Mouse (Mus musculus) CH12.LX (cell line): ENCODE data around the gene Gm20388. TPM values are rescaled to one million over a fixed set of nuclear protein-coding genes. Genes with fewer than 3 reads are reported as not detected.

Source experiments
- DNase-seq: peaks from one replicate; pipeline ENCODE4 v3.0.0-alpha.2; 2013; ENCODE audit errors: extremely low read depth
- H3K27ac ChIP-seq: 2 replicates; pipeline ENCODE4 v1.5.1; 2012; ENCODE audit warnings: low read depth, mild to moderate bottlenecking, control low read depth, moderate library complexity; ENCODE audit not compliant: insufficient read depth
- H3K27me3 ChIP-seq: replicated peaks from 2 replicates; pipeline ENCODE3; 2012; ENCODE audit warnings: inconsistent platforms
- H3K36me3 ChIP-seq, 2 experiments: replicated peaks in 1 of 2; 2 replicates each; pipeline versions ENCODE3 to v1.6.1; 2012; ENCODE audit warnings: inconsistent platforms in 1 of 2, low read length in 1 of 2, mild to moderate bottlenecking in 1 of 2, mixed read lengths in 1 of 2, moderate library complexity in 1 of 2; ENCODE audit not compliant: control insufficient read depth in 1 of 2, insufficient read depth in 1 of 2
- H3K4me1 ChIP-seq, 2 experiments: 2 replicates each; pipeline ENCODE4 v1.6.1; 2012; ENCODE audit warnings: inconsistent platforms in 1 of 2, moderate library complexity in 1 of 2; ENCODE audit not compliant: insufficient read depth in 2 of 2, control insufficient read depth in 1 of 2
- H3K4me2 ChIP-seq: 2 replicates; pipeline ENCODE4 v1.6.1; 2012; ENCODE audit warnings: low read depth, mild to moderate bottlenecking, control low read depth; ENCODE audit not compliant: poor library complexity, insufficient read depth, severe bottlenecking
- H3K4me3 ChIP-seq, 3 experiments: fragments of 150-350 bp in 1 of 3; sonication (generic) in 1 of 3; replicated peaks in 1 of 3; 2 replicates each; pipeline versions ENCODE3 to v1.5.1; 2011 to 2012; ENCODE audit warnings: low read depth in 2 of 3, low read length in 2 of 3, mild to moderate bottlenecking in 2 of 3, moderate library complexity in 2 of 3, control low read depth in 1 of 3, improper control_type of control experiment in 1 of 3, inconsistent platforms in 1 of 3, mixed read lengths in 1 of 3; ENCODE audit not compliant: poor library complexity in 1 of 3
- H3K79me2 ChIP-seq: replicated peaks from 2 replicates; pipeline ENCODE4 v1.6.1; 2012; ENCODE audit warnings: mild to moderate bottlenecking, moderate library complexity; ENCODE audit not compliant: control insufficient read depth, poor library complexity, insufficient read depth, severe bottlenecking; ENCODE audit errors: extremely low read depth
- H3K9ac ChIP-seq: 2 replicates; pipeline ENCODE4 v1.6.1; 2012; ENCODE audit warnings: low read depth, mild to moderate bottlenecking, control low read depth, moderate library complexity; ENCODE audit not compliant: insufficient read depth
- H3K9me3 ChIP-seq: replicated peaks from 2 replicates; pipeline ENCODE3; 2012; ENCODE audit warnings: low read length, inconsistent platforms, mixed read lengths
- BHLHE40 ChIP-seq: IDR thresholded peaks from 2 replicates; pipeline ENCODE4 v1.6.1; 2011; ENCODE audit warnings: mild to moderate bottlenecking, low read depth, low read length, improper control_type of control experiment
- CHD1 ChIP-seq: IDR thresholded peaks from 2 replicates; pipeline ENCODE4 v1.6.1; 2012; ENCODE audit warnings: low read depth, low read length, improper control_type of control experiment, inconsistent platforms
- CHD2 ChIP-seq: IDR thresholded peaks from 2 replicates; pipeline ENCODE4 v1.6.1; 2011; ENCODE audit warnings: low read length, improper control_type of control experiment
- CTCF ChIP-seq, 2 experiments: IDR thresholded peaks in 1 of 2; conservative IDR thresholded peaks in 1 of 2; 2 replicates each; pipeline ENCODE4 v1.5.1; 2011 to 2012; ENCODE audit warnings: low read depth in 2 of 2, low read length in 2 of 2, improper control_type of control experiment in 1 of 2, inconsistent platforms in 1 of 2, mild to moderate bottlenecking in 1 of 2, moderate library complexity in 1 of 2
- E2F4 ChIP-seq: IDR thresholded peaks from 2 replicates; pipeline ENCODE4 v1.6.1; 2011; ENCODE audit warnings: low read depth, low read length, improper control_type of control experiment; ENCODE audit not compliant: insufficient replicate concordance
- ELF1 ChIP-seq: IDR thresholded peaks from 2 replicates; pipeline ENCODE4 v1.6.1; 2014; ENCODE audit warnings: low read depth, mild to moderate bottlenecking, inconsistent platforms, low read length, improper control_type of control experiment
- EP300 ChIP-seq: IDR thresholded peaks from 2 replicates; pipeline ENCODE4 v1.6.1; 2011; ENCODE audit warnings: low read length, improper control_type of control experiment
- HCFC1 ChIP-seq: IDR thresholded peaks from 2 replicates; pipeline ENCODE4 v1.6.1; 2012; ENCODE audit warnings: low read depth, mild to moderate bottlenecking, inconsistent platforms, low read length, improper control_type of control experiment
- IRF4 ChIP-seq: IDR thresholded peaks from 2 replicates; pipeline ENCODE4 v1.6.1; 2014; ENCODE audit warnings: low read depth, mild to moderate bottlenecking, inconsistent platforms, low read length, improper control_type of control experiment
- JUND ChIP-seq: conservative IDR thresholded peaks from 2 replicates; pipeline ENCODE4 v1.6.1; 2011; ENCODE audit warnings: low read depth, low read length, improper control_type of control experiment
- KAT2A ChIP-seq: IDR thresholded peaks from 2 replicates; pipeline ENCODE4 v1.6.1; 2012; ENCODE audit warnings: low read length, improper control_type of control experiment, inconsistent platforms; ENCODE audit not compliant: insufficient replicate concordance
- MAX ChIP-seq: IDR thresholded peaks from 2 replicates; pipeline ENCODE4 v1.6.1; 2011; ENCODE audit warnings: low read length, improper control_type of control experiment
- MEF2A ChIP-seq: IDR thresholded peaks from 2 replicates; pipeline ENCODE4 v1.6.1; 2014; ENCODE audit warnings: low read depth, mild to moderate bottlenecking, inconsistent platforms, low read length, improper control_type of control experiment, borderline replicate concordance
- MYC ChIP-seq: IDR thresholded peaks from 2 replicates; pipeline ENCODE4 v1.6.1; 2011; ENCODE audit warnings: low read depth, mild to moderate bottlenecking, improper control_type of control experiment, low read length
- NELFE ChIP-seq: IDR thresholded peaks from 2 replicates; pipeline ENCODE4 v1.6.1; 2011; ENCODE audit warnings: low read depth, low read length, improper control_type of control experiment
- PAX5 ChIP-seq: IDR thresholded peaks from 2 replicates; pipeline ENCODE4 v1.6.1; 2012; ENCODE audit warnings: low read length, inconsistent platforms, mixed read lengths
- POLR2A ChIP-seq: IDR thresholded peaks from 2 replicates; pipeline ENCODE4 v1.6.1; 2011; ENCODE audit warnings: low read depth, mild to moderate bottlenecking, improper control_type of control experiment, low read length
- RAD21 ChIP-seq: IDR thresholded peaks from 2 replicates; pipeline ENCODE4 v1.6.1; 2011; ENCODE audit warnings: low read depth, mild to moderate bottlenecking, low read length, improper control_type of control experiment, moderate library complexity
- RCOR1 ChIP-seq: conservative IDR thresholded peaks from 2 replicates; pipeline ENCODE4 v1.6.1; 2012; ENCODE audit warnings: low read depth, mild to moderate bottlenecking, inconsistent platforms, low read length, improper control_type of control experiment
- SIN3A ChIP-seq: IDR thresholded peaks from 2 replicates; pipeline ENCODE4 v1.6.1; 2012; ENCODE audit warnings: low read length, improper control_type of control experiment, inconsistent platforms
- SMC3 ChIP-seq: IDR thresholded peaks from 2 replicates; pipeline ENCODE4 v1.6.1; 2011; ENCODE audit warnings: low read depth, low read length, improper control_type of control experiment
- TBP ChIP-seq: conservative IDR thresholded peaks from 2 replicates; pipeline ENCODE4 v1.6.1; 2011; ENCODE audit warnings: low read depth, low read length, improper control_type of control experiment
- TCF12 ChIP-seq: IDR thresholded peaks from 2 replicates; pipeline ENCODE4 v1.6.1; 2014; ENCODE audit warnings: low read depth, mild to moderate bottlenecking, inconsistent platforms, low read length, improper control_type of control experiment
- USF1 ChIP-seq: IDR thresholded peaks from 2 replicates; pipeline ENCODE4 v1.6.1; 2014; ENCODE audit warnings: low read depth, mild to moderate bottlenecking, inconsistent platforms, low read length, improper control_type of control experiment
- USF2 ChIP-seq: conservative IDR thresholded peaks from 2 replicates; pipeline ENCODE4 v1.6.1; 2011; ENCODE audit warnings: low read depth, low read length, improper control_type of control experiment
- ZC3H11A ChIP-seq: IDR thresholded peaks from 2 replicates; pipeline ENCODE4 v1.6.1; 2012; ENCODE audit warnings: low read depth, mild to moderate bottlenecking, inconsistent platforms, low read length, improper control_type of control experiment
- ZKSCAN1 ChIP-seq: IDR thresholded peaks from 2 replicates; pipeline ENCODE4 v1.6.1; 2012; ENCODE audit warnings: low read depth, inconsistent platforms, low read length, improper control_type of control experiment, borderline replicate concordance
- ZMIZ1 ChIP-seq: IDR thresholded peaks from 2 replicates; pipeline ENCODE4 v1.6.1; 2012; ENCODE audit warnings: low read depth, mild to moderate bottlenecking, inconsistent platforms, low read length, improper control_type of control experiment
- ZNF384 ChIP-seq: IDR thresholded peaks from 2 replicates; pipeline ENCODE4 v1.6.1; 2012; ENCODE audit warnings: low read depth, low read length, improper control_type of control experiment, inconsistent platforms
- dilution Hi-C: fragments of 300-500 bp; cut with MboI; formaldehyde crosslinking; loops from 2 replicates; pipeline ENCODE4 v1.14.3; 2020; ENCODE audit warnings: low sequenced_read_pairs; ENCODE audit not compliant: extremely low pct_unique_long_range_greater_than_20kb, extremely low pct_ligation_motif_present
- in situ Hi-C: fragments of 300-500 bp; cut with MboI; formaldehyde crosslinking; loops from 3 replicates; pipeline ENCODE4 v1.14.3; 2019; ENCODE audit warnings: low sequenced_read_pairs, low pct_ligation_motif_present, low pct_unique_long_range_greater_than_20kb, mixed read lengths
- polyA plus RNA-seq: library from polyadenylated mRNA; unstranded; fragments of >175 nt; gene quantifications from 2 replicates; pipeline ENCODE4 v1.2.1, GENCODE M21; 2012; ENCODE audit warnings: low read depth; ENCODE audit not compliant: insufficient read length
- total RNA-seq, 2 experiments: library from RNA; depleted of rRNA; stranded (reverse); fragments of 300-350 nt in 1 of 2; fragments of >200 nt in 1 of 2; gene quantifications; 2 replicates each; pipeline ENCODE4 v1.2.3; 2012 to 2014

Gm20388 gene
- total and polyA plus RNA-seq, 3 experiments: 14.8 to 26.3 (median 22.2) TPM

GRCm38 (mm10) chr8:121649423-121649822 lies 1738.8 kb downstream of the Gm20388 start:
- in situ Hi-C loops: no loop called here
- DNase-seq: no peak
- Histone ChIP-seq H3K36me3 (no peaks in the 10 kb centered on the region), H3K4me1 (no peaks in the 10 kb centered on the region), H3K9me3 (peaks cover 30% of the 10 kb centered on the region), H3K4me2 (no peak overlapping the region), H3K27me3 (peaks cover 58% of the 10 kb centered on the region), H3K9ac (no peak overlapping the region), H3K79me2 (no peaks in the 10 kb centered on the region), H3K27ac (no peak overlapping the region), H3K4me3 (no peak overlapping the region)
- TF ChIP-seq ZC3H11A: no peak
- TF ChIP-seq HCFC1: no peak
- no peak for TF ChIP-seq NELFE
- no peak for TF ChIP-seq POLR2A
- TF ChIP-seq IRF4: no peak
- no peak for TF ChIP-seq ZMIZ1
- no peak for TF ChIP-seq MYC
- no peak for TF ChIP-seq ZNF384
- no peak for TF ChIP-seq CTCF (conservative IDR thresholded peaks at IDR 0.05 in 1 of 2, IDR thresholded peaks at IDR 0.05 in 1 of 2; ENCODE audit: low read depth in 2 of 2, low read length in 2 of 2)
- TF ChIP-seq ZKSCAN1: no peak
- no peak for TF ChIP-seq JUND
- no peak for TF ChIP-seq TBP
- no peak for TF ChIP-seq PAX5
- TF ChIP-seq CHD2: no peak
- no peak for TF ChIP-seq RCOR1
- TF ChIP-seq E2F4: no peak
- no peak for TF ChIP-seq KAT2A
- TF ChIP-seq USF2: no peak
- TF ChIP-seq MAX: no peak
- TF ChIP-seq USF1: no peak
- dilution Hi-C loops: no loop called here

GRCm38 (mm10) chr8:121649904-121650303 lies 1739.3 kb downstream of the Gm20388 start:
- dilution Hi-C loops (no loop called here), in situ Hi-C loops (no loop called here)
- H3K4me1 ChIP-seq: no peaks in the 10 kb centered on the region
- H3K36me3 ChIP-seq: no peaks in the 10 kb centered on the region
- no peak overlapping the region for H3K4me2 ChIP-seq
- no peak for DNase-seq
- H3K27ac ChIP-seq: no peak overlapping the region
- H3K4me3 ChIP-seq: no peak overlapping the region
- peaks cover 30% of the 10 kb centered on the region for H3K9me3 ChIP-seq
- peaks cover 57% of the 10 kb centered on the region for H3K27me3 ChIP-seq
- TF ChIP-seq TCF12 (no peak), JUND (no peak), RCOR1 (no peak), EP300 (no peak), BHLHE40 (no peak), KAT2A (no peak), HCFC1 (no peak), ZKSCAN1 (no peak), SIN3A (no peak), RAD21 (no peak), CHD2 (no peak), MYC (no peak), ELF1 (no peak), CHD1 (no peak), MEF2A (no peak), E2F4 (no peak), SMC3 (no peak)
- H3K9ac ChIP-seq: no peak overlapping the region
- H3K79me2 ChIP-seq: no peaks in the 10 kb centered on the region
